Mouse (Mus musculus): ENCODE data around the gene Ecpas. TPM values are rescaled to one million over a fixed set of nuclear protein-coding genes. Genes with fewer than 3 reads are reported as not detected.

The Ecpas gene
- total RNA-seq (2021) (100 to 1,000 TPM; 182 to 219 TPM), polyA plus RNA-seq (2012; rRNA removed) (16.1 and 41.7 TPM in 2 replicates)
- long read RNA-seq, full-length matches to known transcripts = 1 of 97 reads
- long read RNA-seq, partial matches to known transcripts = 23 of 97 reads
- long read RNA-seq, other reads (novel, unspliced or antisense) = 73 of 97 reads

DNA sequence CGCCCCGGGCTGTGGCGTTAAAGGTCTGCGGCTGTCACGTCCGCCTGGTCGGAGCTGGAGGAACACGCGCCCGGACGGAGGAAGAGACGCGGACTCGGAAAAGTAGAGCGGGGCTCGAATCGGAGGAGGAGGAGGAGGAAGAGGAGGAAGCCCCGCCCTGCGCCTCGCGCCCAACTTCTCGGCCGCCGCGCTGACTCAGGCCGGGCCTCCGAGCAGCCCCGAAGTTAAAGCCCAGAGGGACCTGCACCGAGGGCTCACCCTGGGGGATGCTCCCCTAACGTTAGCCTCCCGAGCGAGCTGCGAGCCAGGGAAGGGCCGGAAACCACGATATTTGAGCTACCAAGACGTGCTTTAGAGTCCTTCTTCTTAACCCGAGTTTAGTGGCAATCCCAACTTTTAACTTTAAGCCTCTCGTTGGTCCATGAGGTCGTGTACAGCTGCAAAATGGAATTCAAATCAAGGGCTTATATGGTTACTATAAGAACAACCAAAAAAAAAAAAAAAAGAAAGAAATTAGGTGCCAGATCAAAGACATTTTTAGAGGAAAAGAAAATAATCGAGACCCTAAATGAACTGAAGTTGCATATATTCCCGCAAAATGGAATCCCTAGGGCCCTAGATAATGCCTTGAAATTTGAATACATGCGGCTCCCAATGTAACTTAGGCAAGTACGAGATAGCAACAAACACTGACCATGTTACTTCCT lies at the start of gene Ecpas:
TSS of gene Ecpas (minus strand) at position 121 of the 707 bp plus-strand sequence.
- Histone ChIP-seq H3K4me3 (peak within 1 kb of the TSS; percentile 83), H3K9ac (ENCODE audit: low read depth, low read length) (peak within 1 kb of the TSS; percentile 95), H3K79me2 (replicated peaks; ENCODE audit: control insufficient read depth, insufficient read depth, low read length) (no peaks in the 10 kb centered on the region; the same call in 1 of the 2 replicates), H3K36me3 (ENCODE audit: control insufficient read depth, insufficient read depth, low read length) (no peaks in the 10 kb centered on the region; the same call in 1 of the 2 replicates), H3K27ac (peak within 1 kb of the TSS; percentile 95), H3K4me1 (ENCODE audit: control insufficient read depth, insufficient read depth, low read length) (peaks cover 7% of the 10 kb centered on the region), H3K27me3 (ENCODE audit: control insufficient read depth, insufficient read depth, low read length) (no peaks in the 10 kb centered on the region)
- TF ChIP-seq POLR2A (IDR thresholded peaks at IDR 0.05; ENCODE audit: insufficient read depth, low read depth, low read length) = peak; percentile 56; the same call in 1 of the 2 replicates
- TF ChIP-seq EP300 (IDR thresholded peaks at IDR 0.05; ENCODE audit: insufficient read depth, low read depth, low read length) = no peak
- intact Hi-C loops (cut with DNase I) = loop anchor here (5.0 to 10.0 kb wide), 3 partner anchors 90 to 958 kb away; partner anchors contain the start of genes Gm20503 and Txn1
- DNase-seq = peak; percentile 90 to 92
- 3% methylated on average over 43 of the region's 43 CpGs for WGBS

DNA sequence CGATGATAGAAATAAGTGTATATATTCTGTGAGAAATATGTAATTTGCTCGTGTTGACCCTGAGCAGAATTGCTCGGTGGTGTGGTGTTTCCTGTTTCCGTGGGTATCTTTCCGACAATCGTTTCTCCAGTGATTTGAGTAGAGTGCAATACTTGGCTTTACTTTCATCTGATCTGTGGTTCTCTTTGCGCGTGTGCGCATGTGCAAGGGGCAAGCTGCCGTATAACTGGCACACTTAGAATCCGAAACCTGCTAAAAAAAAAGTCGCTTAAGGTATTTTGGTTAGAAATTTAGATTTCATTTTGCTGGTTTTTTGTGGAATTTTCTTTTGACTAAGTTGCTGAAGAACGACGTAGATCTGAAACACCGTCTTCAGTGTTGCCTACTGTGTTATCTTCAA lies 49.2 kb upstream of the Ecpas start:
- TF ChIP-seq POLR2A (IDR thresholded peaks at IDR 0.05; ENCODE audit: insufficient read depth, low read depth, low read length) = no peak
- TF ChIP-seq CTCF (IDR thresholded peaks at IDR 0.05) = no peak
- no peak for TF ChIP-seq EP300 (IDR thresholded peaks at IDR 0.05; ENCODE audit: insufficient read depth, low read depth, low read length)
- no peaks in the 10 kb centered on the region for H3K36me3 ChIP-seq (ENCODE audit: control insufficient read depth, insufficient read depth, low read length)
- no peak overlapping the region for H3K27ac ChIP-seq
- intact Hi-C loops (cut with DNase I) = no loop called here
- no peaks in the 10 kb centered on the region for H3K4me1 ChIP-seq (ENCODE audit: control insufficient read depth, insufficient read depth, low read length)
- no peak overlapping the region for H3K4me3 ChIP-seq
- no peak overlapping the region for H3K9ac ChIP-seq (ENCODE audit: low read depth, low read length)
- no peaks in the 10 kb centered on the region for H3K79me2 ChIP-seq (replicated peaks; ENCODE audit: control insufficient read depth, insufficient read depth, low read length)
- no peak for DNase-seq
- H3K27me3 ChIP-seq (ENCODE audit: control insufficient read depth, insufficient read depth, low read length) = no peaks in the 10 kb centered on the region
- 78% methylated on average over 15 of the region's 15 CpGs for WGBS

- no peak overlapping the region for H3K27ac ChIP-seq
- TF ChIP-seq POLR2A (IDR thresholded peaks at IDR 0.05; ENCODE audit: insufficient read depth, low read depth, low read length) (no peak), EP300 (IDR thresholded peaks at IDR 0.05; ENCODE audit: insufficient read depth, low read depth, low read length) (no peak), CTCF (IDR thresholded peaks at IDR 0.05) (no peak)
- WGBS = 91% methylated on average over 11 of the region's 11 CpGs
- DNase-seq = no peak
- no peak overlapping the region for H3K9ac ChIP-seq (ENCODE audit: low read depth, low read length)
- no peaks in the 10 kb centered on the region for H3K4me1 ChIP-seq (ENCODE audit: control insufficient read depth, insufficient read depth, low read length)
- no peak overlapping the region for H3K4me3 ChIP-seq
- H3K79me2 ChIP-seq (replicated peaks; ENCODE audit: control insufficient read depth, insufficient read depth, low read length) = no peaks in the 10 kb centered on the region
- intact Hi-C loops (cut with DNase I) = no loop called here
- H3K36me3 ChIP-seq (ENCODE audit: control insufficient read depth, insufficient read depth, low read length) = no peaks in the 10 kb centered on the region
- no peaks in the 10 kb centered on the region for H3K27me3 ChIP-seq (ENCODE audit: control insufficient read depth, insufficient read depth, low read length)
These were observed 40.1 kb upstream of the Ecpas start for GRCm38 (mm10) chr4:58952630-58953029.

GRCm38 (mm10) chr4:58948391-58948790 lies 35.8 kb upstream of the Ecpas start:
- Histone ChIP-seq H3K79me2 (replicated peaks; ENCODE audit: control insufficient read depth, insufficient read depth, low read length) (no peaks in the 10 kb centered on the region), H3K4me3 (no peak overlapping the region), H3K27me3 (ENCODE audit: control insufficient read depth, insufficient read depth, low read length) (no peaks in the 10 kb centered on the region), H3K27ac (no peak overlapping the region), H3K4me1 (ENCODE audit: control insufficient read depth, insufficient read depth, low read length) (no peaks in the 10 kb centered on the region), H3K36me3 (ENCODE audit: control insufficient read depth, insufficient read depth, low read length) (no peaks in the 10 kb centered on the region), H3K9ac (ENCODE audit: low read depth, low read length) (no peak overlapping the region)
- TF ChIP-seq POLR2A (IDR thresholded peaks at IDR 0.05; ENCODE audit: insufficient read depth, low read depth, low read length) (no peak), EP300 (IDR thresholded peaks at IDR 0.05; ENCODE audit: insufficient read depth, low read depth, low read length) (no peak), CTCF (IDR thresholded peaks at IDR 0.05) (no peak)
- 76% methylated on average over 4 of the region's 4 CpGs for WGBS
- no peak for DNase-seq
- intact Hi-C loops (cut with DNase I) = no loop called here

DNA sequence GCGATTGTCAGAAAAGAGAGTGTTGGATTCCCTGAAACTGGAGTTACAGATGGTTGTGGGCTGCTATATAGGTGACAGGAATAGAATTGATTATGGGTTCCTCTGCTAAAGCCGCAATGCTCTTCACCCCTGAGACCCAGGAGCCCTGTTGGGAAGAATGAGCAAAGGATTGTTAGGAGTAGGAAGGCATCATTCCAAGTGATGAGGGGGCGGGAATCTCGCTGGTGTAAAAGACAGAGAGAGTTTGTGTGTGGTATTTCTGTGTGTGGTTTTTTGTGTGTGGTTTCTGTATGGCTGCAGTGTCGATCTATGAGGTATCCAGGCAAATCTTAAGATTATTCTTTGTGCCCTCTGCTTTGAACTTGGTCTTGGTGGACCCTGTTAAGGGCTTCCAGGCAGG lies 32.1 kb upstream of the Ecpas start:
- H3K27ac ChIP-seq = no peak overlapping the region
- no peaks in the 10 kb centered on the region for H3K27me3 ChIP-seq (ENCODE audit: control insufficient read depth, insufficient read depth, low read length)
- H3K79me2 ChIP-seq (replicated peaks; ENCODE audit: control insufficient read depth, insufficient read depth, low read length) = no peaks in the 10 kb centered on the region
- no peak overlapping the region for H3K9ac ChIP-seq (ENCODE audit: low read depth, low read length)
- 65% methylated on average over 5 of the region's 5 CpGs for WGBS
- intact Hi-C loops (cut with DNase I) = no loop called here
- no peaks in the 10 kb centered on the region for H3K4me1 ChIP-seq (ENCODE audit: control insufficient read depth, insufficient read depth, low read length)
- H3K4me3 ChIP-seq = no peak overlapping the region
- no peak for DNase-seq
- H3K36me3 ChIP-seq (ENCODE audit: control insufficient read depth, insufficient read depth, low read length) = no peaks in the 10 kb centered on the region
- no peak for TF ChIP-seq EP300 (IDR thresholded peaks at IDR 0.05; ENCODE audit: insufficient read depth, low read depth, low read length)
- no peak for TF ChIP-seq POLR2A (IDR thresholded peaks at IDR 0.05; ENCODE audit: insufficient read depth, low read depth, low read length)

- TF ChIP-seq EP300 (IDR thresholded peaks at IDR 0.05; ENCODE audit: insufficient read depth, low read depth, low read length) = no peak
- no peak for TF ChIP-seq POLR2A (IDR thresholded peaks at IDR 0.05; ENCODE audit: insufficient read depth, low read depth, low read length)
- no peak for TF ChIP-seq CTCF (IDR thresholded peaks at IDR 0.05)
- Histone ChIP-seq H3K4me1 (ENCODE audit: control insufficient read depth, insufficient read depth, low read length) (no peaks in the 10 kb centered on the region), H3K4me3 (no peak overlapping the region), H3K27me3 (ENCODE audit: control insufficient read depth, insufficient read depth, low read length) (no peaks in the 10 kb centered on the region), H3K9ac (ENCODE audit: low read depth, low read length) (no peak overlapping the region), H3K36me3 (ENCODE audit: control insufficient read depth, insufficient read depth, low read length) (no peaks in the 10 kb centered on the region), H3K27ac (no peak overlapping the region), H3K79me2 (replicated peaks; ENCODE audit: control insufficient read depth, insufficient read depth, low read length) (no peaks in the 10 kb centered on the region)
- 30% methylated on average over 6 of the region's 6 CpGs for WGBS
- intact Hi-C loops (cut with DNase I) = no loop called here
- DNase-seq = no peak
These were observed 31.6 kb upstream of the Ecpas start for GRCm38 (mm10) chr4:58944206-58944553.

All from heart, adult 2 months (tissue).